Mouse (Mus musculus) testis, adult 2 months (tissue): Measurements from ENCODE around the gene Cacna2d1.

Source experiments
- CTCF ChIP-seq: fragments of 200-500 bp; IDR thresholded peaks from 2 replicates; pipeline ENCODE4 v1.5.1; 2012; ENCODE audit warnings: low read depth, mild to moderate bottlenecking, inconsistent platforms, low read length, moderate library complexity; ENCODE audit not compliant: control insufficient read depth, insufficient read depth, insufficient replicate concordance
- POLR2A ChIP-seq: fragments of 200-500 bp; IDR thresholded peaks from 2 replicates; pipeline ENCODE4 v1.6.1; 2012; ENCODE audit warnings: low read depth, mild to moderate bottlenecking, inconsistent platforms, low read length, moderate library complexity; ENCODE audit not compliant: control insufficient read depth

GRCm38 (mm10) chr5:16355816-16356215 is 421.3 kb downstream of the Cacna2d1 start:
- TF ChIP-seq CTCF = no peak
- TF ChIP-seq POLR2A = no peak
